Mouse (Mus musculus) stomach, embryonic 15.5 days (tissue): Measurements from ENCODE around the gene Tectb. TPM values are rescaled to one million over a fixed set of nuclear protein-coding genes. Genes with fewer than 3 reads are reported as not detected.

ENCODE experiments used
- ATAC-seq: fragments of 200-750 bp; cut with Nextera tagmentation; 2 replicates; pipeline ENCODE4 v1.8.0; 2017; ENCODE audit warnings: low read depth, moderate number of reproducible peaks, moderate TSS enrichment; ENCODE audit not compliant: insufficient read depth, low FRiP score
- H3K27ac ChIP-seq: fragments of 300-500 bp; sonication (generic); 2 replicates; pipeline ENCODE4 v1.5.1; 2015; ENCODE audit warnings: mild to moderate bottlenecking, inconsistent platforms
- H3K27me3 ChIP-seq: fragments of 300-500 bp; sonication (generic); replicated peaks from 2 replicates; pipeline ENCODE4 v1.6.1; 2015; ENCODE audit warnings: inconsistent platforms
- H3K36me3 ChIP-seq: fragments of 300-500 bp; sonication (generic); 2 replicates; pipeline ENCODE4 v1.6.1; 2015; ENCODE audit warnings: inconsistent platforms
- H3K4me1 ChIP-seq: fragments of 300-500 bp; sonication (generic); 2 replicates; pipeline ENCODE4 v1.6.1; 2015; ENCODE audit warnings: inconsistent platforms
- H3K4me2 ChIP-seq: fragments of 300-500 bp; sonication (generic); 2 replicates; pipeline ENCODE4 v1.6.1; 2015; ENCODE audit warnings: mild to moderate bottlenecking, inconsistent platforms
- H3K4me3 ChIP-seq: fragments of 300-500 bp; sonication (generic); replicated peaks from 2 replicates; pipeline ENCODE4 v1.5.1; 2015; ENCODE audit warnings: inconsistent platforms
- H3K9ac ChIP-seq: fragments of 300-500 bp; sonication (generic); 2 replicates; pipeline ENCODE4 v1.6.1; 2015; ENCODE audit warnings: inconsistent platforms
- H3K9me3 ChIP-seq: fragments of 300-500 bp; sonication (generic); 2 replicates; pipeline ENCODE4 v1.6.1; 2016; ENCODE audit warnings: inconsistent platforms
- WGBS: fragments of 180-500 bp; shearing (Covaris S2); methylation state at CpG from one replicate; pipeline ENCODE4 v1.1.7; 2015; 5-methylcytosine and 5-hydroxymethylcytosine counted together
- polyA plus RNA-seq: library from polyadenylated mRNA; unstranded; fragments of >200 nt; fragmentation: Nextera tagmentation; extraction: Ambion mirVana; gene quantifications from 2 replicates; pipeline ENCODE4 v1.2.1, GENCODE M21; 2015

Gene Tectb
- polyA plus RNA-seq, 1 experiment from 2014 or later: not detected

DNA sequence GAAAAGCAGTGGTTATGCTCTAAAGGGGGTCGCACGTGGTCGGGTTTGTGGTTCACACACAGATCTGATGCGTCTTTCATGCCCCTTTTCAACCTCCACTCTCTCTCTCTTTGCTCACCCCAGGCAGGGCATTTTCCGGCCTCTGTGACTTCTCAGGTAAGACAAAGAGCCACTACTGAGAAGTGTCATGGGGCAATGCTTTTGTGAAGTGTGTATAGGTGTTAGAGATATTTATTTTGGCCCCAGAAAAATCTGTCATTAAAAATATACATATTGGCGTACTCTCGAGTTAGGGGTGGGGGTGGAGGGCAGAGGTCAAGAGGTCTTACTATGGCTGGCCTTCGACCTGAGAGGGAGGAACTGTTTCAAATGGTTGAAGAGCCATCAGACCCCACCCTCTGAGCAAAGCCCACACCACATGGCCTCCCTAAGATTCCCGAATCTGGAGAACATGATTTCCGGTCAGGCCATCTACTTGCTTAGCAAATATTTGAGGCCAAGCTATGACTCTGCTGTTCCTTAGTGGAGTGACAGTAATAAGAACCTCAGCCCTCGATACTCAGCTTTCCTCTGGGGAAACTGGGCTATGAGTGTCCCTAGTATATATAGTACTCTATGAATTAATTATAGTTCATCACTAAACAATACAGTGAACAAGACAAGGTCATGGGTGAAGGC lies 13.3 kb downstream of the Tectb start:
- no peaks in the 10 kb centered on the region for H3K9me3 ChIP-seq
- H3K27ac ChIP-seq: peak overlapping the region; percentile 69
- H3K36me3 ChIP-seq: no peaks in the 10 kb centered on the region
- H3K4me3 ChIP-seq: no peak overlapping the region
- H3K4me2 ChIP-seq: no peak overlapping the region
- ATAC-seq: peak; percentile 32; the same call in 1 of the 2 replicates
- H3K4me1 ChIP-seq: peaks cover 12% of the 10 kb centered on the region
- WGBS: 65% methylated on average over 11 of the region's 11 CpGs
- no peaks in the 10 kb centered on the region for H3K27me3 ChIP-seq
- no peak overlapping the region for H3K9ac ChIP-seq

DNA sequence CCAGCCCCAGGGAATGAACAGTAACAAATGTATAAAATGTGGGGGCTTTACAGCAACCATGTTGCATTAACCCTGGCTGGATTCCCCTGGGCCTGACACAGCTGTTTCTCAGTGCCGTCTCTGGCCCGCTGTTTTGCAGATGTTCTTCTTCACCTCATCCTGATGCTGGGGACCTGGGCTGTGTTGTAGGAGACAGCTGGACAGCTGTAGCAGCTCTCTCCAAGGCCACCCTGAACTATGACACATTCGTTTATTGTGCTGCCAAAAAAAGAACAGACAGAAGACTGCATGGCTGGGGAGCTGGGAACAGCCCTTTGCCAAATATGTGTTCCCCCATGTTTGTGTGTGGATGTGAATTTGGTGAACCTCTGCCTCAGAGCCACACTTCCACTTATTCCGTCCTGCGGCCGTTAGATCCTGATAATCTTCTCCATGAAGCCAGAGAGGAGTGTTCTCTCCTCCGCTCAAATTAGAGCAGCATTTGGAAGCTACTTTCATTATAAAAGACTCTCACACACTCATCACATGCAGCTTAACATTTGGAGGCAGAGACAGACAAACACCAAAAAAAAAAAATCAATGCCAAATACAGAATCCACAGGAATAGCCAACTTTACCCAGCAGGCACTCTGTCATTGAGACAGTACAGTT lies 14.1 kb downstream of the Tectb start:
- peak; percentile 67 for ATAC-seq

DNA sequence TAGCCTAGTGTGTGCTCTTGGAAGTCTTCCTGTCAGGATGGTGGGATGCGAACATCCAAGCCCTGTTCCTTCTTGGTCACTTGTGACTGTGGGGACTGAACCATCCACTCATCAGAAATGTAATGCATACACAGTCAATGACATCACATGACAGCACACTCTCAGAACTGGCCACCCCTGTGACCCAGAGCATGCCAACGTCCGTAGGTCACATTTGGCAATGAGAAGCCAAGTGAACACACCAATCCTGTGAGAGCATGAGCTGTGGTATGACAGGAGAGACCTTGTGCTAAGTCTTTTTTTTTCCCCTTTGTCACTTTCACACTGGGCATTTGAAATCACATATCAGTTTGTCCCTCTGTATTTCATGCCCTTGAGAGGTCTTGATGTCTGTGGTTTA lies 15.0 kb downstream of the Tectb start:
- WGBS: 84% methylated on average over 3 of the region's 3 CpGs
- Histone ChIP-seq H3K9ac (no peak overlapping the region), H3K27me3 (0 out of 2 replicates have a peak, but pooled peaks cover 2% of the 10 kb centered on the region), H3K4me3 (no peak overlapping the region), H3K27ac (no peak overlapping the region), H3K4me2 (no peak overlapping the region), H3K9me3 (no peaks in the 10 kb centered on the region), H3K36me3 (no peaks in the 10 kb centered on the region), H3K4me1 (peaks cover 12% of the 10 kb centered on the region)
- no peak for ATAC-seq

More for the DNA sequence above, 14.1 kb downstream of the Tectb start:
- Histone ChIP-seq H3K27ac (peak overlapping the region; percentile 69), H3K27me3 (0 out of 2 replicates have a peak, but pooled peaks cover 2% of the 10 kb centered on the region), H3K4me2 (no peak overlapping the region), H3K9ac (no peak overlapping the region), H3K36me3 (no peaks in the 10 kb centered on the region), H3K9me3 (no peaks in the 10 kb centered on the region), H3K4me3 (no peak overlapping the region), H3K4me1 (peaks cover 12% of the 10 kb centered on the region)
- whole genome bisulfite sequencing: 36% methylated on average over 7 of the region's 7 CpGs

DNA sequence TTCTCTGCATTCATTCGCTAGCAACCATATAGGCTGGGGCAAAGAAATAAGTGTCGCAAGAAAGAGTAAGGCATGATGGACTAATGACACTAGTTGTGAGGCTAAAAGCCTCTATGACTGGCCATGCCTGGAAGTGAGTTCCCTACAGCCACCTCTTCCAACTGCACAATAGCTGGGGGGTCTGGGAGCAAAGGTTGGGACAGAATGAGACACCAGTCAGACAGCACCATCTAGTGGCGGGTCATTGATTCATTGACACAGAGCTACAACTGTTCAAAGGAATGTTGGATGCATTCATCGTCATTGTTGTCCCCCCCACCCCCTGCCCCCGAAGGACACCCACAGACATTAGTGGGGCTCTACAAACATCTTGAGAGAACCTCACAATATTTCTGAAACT lies 17.8 kb downstream of the Tectb start:
- H3K27ac ChIP-seq: no peak overlapping the region
- no peaks in the 10 kb centered on the region for H3K36me3 ChIP-seq
- no peak overlapping the region for H3K4me2 ChIP-seq
- no peak overlapping the region for H3K4me3 ChIP-seq
- no peak overlapping the region for H3K9ac ChIP-seq
- H3K9me3 ChIP-seq: no peaks in the 10 kb centered on the region
- no peak for ATAC-seq
- 0 out of 2 replicates have a peak, but pooled peaks cover 2% of the 10 kb centered on the region for H3K27me3 ChIP-seq
- WGBS: 39% methylated on average over 5 of the region's 5 CpGs
- peaks cover 12% of the 10 kb centered on the region for H3K4me1 ChIP-seq

DNA sequence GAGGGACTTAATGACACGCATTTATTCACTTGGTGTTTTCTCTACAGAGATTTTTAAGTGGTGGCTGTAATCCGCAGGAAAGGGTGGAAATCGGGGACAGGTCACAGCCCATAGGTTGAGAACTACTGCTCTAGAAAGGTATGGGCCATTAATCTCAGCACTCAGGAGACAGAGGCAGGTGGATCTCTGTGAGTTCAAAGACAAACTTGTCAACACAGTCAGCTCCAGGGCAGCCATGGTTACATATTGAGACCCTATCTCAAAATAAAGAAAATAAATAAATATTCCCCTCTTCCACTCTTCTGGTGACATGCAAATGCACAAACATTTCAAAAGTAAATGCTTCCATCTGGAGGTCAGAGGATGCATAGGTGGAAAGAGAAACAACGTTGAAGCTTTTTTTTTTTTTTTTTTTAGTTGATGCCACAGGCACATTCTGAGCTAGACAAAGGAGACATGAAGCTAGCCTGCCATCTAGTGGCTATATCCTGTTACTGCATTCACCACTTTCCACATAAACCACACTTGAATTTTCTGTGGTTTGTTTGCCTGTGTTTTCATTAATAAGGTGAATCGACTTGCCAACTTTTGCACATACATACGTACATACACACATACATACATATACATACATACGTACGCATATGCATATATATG lies 26.1 kb downstream of the Tectb start:
- H3K27ac ChIP-seq: no peak overlapping the region
- H3K4me3 ChIP-seq: no peak overlapping the region
- no peak overlapping the region for H3K4me2 ChIP-seq
- WGBS: 37% methylated on average over 8 of the region's 8 CpGs
- H3K36me3 ChIP-seq: no peaks in the 10 kb centered on the region
- no peak for ATAC-seq
- no peaks in the 10 kb centered on the region for H3K4me1 ChIP-seq
- no peak overlapping the region for H3K9ac ChIP-seq
- no peaks in the 10 kb centered on the region for H3K9me3 ChIP-seq
- H3K27me3 ChIP-seq: no peaks in the 10 kb centered on the region; the same call in 1 of the 2 replicates

DNA sequence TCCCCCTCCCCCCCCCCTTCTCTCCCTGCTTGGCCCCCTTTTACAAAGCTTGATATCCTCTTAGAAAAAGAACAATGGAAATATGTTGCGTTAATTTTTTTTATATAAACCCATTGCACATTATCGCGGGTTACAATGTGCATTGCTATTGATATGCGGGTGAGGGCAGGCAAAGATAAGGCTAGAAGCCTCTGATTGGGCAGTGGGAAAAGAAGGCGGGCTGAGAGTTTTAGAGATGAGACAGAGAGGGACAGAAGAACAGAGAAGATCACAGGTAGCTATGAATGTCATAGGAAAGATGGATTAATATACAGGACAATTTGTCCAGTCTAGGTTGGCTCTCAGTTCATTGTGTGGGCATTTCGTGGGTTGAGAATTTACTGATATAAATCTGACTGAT lies 26.7 kb downstream of the Tectb start:
- ATAC-seq: no peak

DNA sequence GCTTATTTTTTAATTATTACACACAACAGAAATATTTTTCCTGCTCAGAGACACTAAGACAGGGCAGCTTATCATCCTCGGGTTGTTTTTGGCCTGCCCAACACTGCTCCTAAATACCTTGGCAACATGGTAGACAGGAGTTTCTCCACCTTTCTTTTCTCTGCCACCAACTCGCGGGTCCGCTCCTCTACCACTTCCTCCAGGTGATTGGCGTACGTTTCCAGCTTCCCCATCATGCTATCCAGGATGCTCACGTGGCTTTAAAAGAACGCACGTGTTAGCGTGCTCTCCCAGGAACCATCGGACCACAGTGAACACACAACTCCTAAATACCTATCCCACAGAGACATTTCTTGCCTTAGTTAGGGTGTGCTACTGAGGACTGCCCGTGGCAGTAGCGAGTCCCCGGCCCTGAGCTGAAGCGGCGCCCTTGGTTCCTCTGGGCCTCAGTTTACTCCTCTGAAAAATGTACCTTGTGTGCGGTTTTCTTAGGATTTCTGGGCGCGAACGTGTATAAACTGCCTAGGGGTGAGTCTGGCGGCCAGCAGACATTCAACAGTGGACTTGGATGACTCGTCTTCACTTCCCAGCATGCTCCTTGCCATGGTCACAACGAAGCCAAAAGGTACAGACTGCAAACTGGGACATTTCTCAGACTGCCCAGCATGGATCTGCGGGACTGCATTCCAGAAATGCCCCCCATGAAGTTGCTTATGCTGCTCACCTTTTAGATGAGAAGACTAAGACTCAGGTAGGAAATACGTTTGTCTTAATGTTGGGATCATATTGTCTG lies 27.4 kb downstream of the Tectb start:
- H3K9me3 ChIP-seq: no peaks in the 10 kb centered on the region
- H3K4me2 ChIP-seq: no peak overlapping the region
- H3K4me3 ChIP-seq: no peak overlapping the region
- H3K27ac ChIP-seq: no peak overlapping the region
- no peaks in the 10 kb centered on the region; the same call in 1 of the 2 replicates for H3K27me3 ChIP-seq
- WGBS: 60% methylated on average over 25 of the region's 25 CpGs
- no peaks in the 10 kb centered on the region for H3K4me1 ChIP-seq
- ATAC-seq: no peak
- no peaks in the 10 kb centered on the region for H3K36me3 ChIP-seq
- H3K9ac ChIP-seq: no peak overlapping the region

More for the DNA sequence above, 26.7 kb downstream of the Tectb start:
- Histone ChIP-seq H3K27ac (no peak overlapping the region), H3K36me3 (no peaks in the 10 kb centered on the region), H3K4me3 (no peak overlapping the region), H3K9me3 (no peaks in the 10 kb centered on the region), H3K27me3 (no peaks in the 10 kb centered on the region; the same call in 1 of the 2 replicates), H3K4me2 (no peak overlapping the region), H3K4me1 (no peaks in the 10 kb centered on the region), H3K9ac (no peak overlapping the region)
- WGBS: 51% methylated on average over 6 of the region's 6 CpGs

DNA sequence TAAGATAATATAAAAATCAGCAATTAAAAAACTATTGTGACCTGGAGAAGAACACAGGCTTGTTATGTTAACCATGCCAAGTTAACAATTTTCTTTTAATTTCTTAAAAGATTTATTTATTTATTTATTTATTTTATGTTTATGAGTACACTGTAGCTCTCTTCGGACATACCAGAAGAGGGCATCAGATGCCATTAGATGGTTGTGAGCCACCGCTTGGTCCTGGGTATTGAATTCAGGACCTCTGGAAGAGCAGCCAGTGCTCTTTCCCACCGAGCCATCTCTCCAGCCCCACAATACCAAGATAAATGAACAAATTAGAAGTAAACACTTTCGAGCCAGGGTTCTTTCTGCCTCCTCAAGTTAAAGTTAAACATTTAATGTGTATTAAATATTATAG lies 28.1 kb downstream of the Tectb start:
- H3K4me3 ChIP-seq: no peak overlapping the region
- no peaks in the 10 kb centered on the region for H3K36me3 ChIP-seq
- H3K4me1 ChIP-seq: no peaks in the 10 kb centered on the region
- no peak overlapping the region for H3K27ac ChIP-seq
- H3K4me2 ChIP-seq: no peak overlapping the region
- 63% methylated on average over 4 of the region's 4 CpGs for WGBS
- no peak for ATAC-seq
- no peak overlapping the region for H3K9ac ChIP-seq
- H3K9me3 ChIP-seq: no peaks in the 10 kb centered on the region
- H3K27me3 ChIP-seq: no peaks in the 10 kb centered on the region; the same call in 1 of the 2 replicates

DNA sequence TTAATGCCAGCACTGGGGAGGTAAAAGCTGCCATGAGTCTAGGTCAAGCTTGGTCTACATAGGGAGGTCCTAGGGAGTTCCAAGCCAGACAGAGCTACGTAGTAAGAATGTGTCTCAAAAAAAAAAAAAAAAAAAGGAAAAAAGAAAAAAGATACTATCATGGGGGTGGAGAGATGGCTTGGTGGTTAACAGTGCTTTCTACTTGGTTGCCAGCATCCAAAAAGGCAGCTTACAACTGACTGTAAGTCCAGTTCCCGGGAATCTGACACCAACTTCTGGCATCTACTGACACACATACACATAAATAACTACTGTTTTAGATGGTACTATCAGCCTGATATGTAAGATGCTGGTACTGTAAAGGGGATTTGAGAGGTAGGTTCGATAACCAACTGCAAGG lies 28.6 kb downstream of the Tectb start:
- H3K27ac ChIP-seq: no peak overlapping the region
- no peaks in the 10 kb centered on the region for H3K9me3 ChIP-seq
- H3K4me2 ChIP-seq: no peak overlapping the region
- no peaks in the 10 kb centered on the region; the same call in 1 of the 2 replicates for H3K27me3 ChIP-seq
- WGBS: 75% methylated on average over 3 of the region's 3 CpGs
- H3K4me3 ChIP-seq: no peak overlapping the region
- no peaks in the 10 kb centered on the region for H3K4me1 ChIP-seq
- no peaks in the 10 kb centered on the region for H3K36me3 ChIP-seq
- no peak overlapping the region for H3K9ac ChIP-seq
- no peak for ATAC-seq

DNA sequence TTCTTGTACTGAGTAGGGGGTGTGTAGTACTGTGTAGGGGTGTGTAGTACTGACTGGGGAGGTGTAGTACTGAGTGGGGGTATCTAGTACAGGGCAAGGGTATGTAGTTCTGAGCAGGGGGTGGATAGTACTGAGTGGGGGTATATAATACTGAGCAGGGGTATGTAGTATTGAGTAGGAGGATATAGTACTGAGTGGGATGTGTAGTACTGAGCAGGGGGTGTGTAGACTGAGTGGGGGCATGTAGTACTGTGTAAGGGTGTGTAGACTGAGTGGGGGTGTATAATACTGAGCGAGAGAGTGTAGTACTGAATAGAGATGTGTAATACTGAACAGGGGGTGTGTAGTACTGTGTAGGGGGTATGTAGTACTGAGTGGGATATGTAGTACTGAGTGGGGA lies 31.2 kb downstream of the Tectb start:
- no peaks in the 10 kb centered on the region for H3K36me3 ChIP-seq
- H3K4me2 ChIP-seq: no peak overlapping the region
- WGBS: 91% methylated on average over 1 of the region's 1 CpGs
- H3K9me3 ChIP-seq: no peaks in the 10 kb centered on the region
- H3K27ac ChIP-seq: no peak overlapping the region
- H3K9ac ChIP-seq: no peak overlapping the region
- 0 out of 2 replicates have a peak, but pooled peaks cover 4% of the 10 kb centered on the region for H3K4me1 ChIP-seq
- no peak overlapping the region for H3K4me3 ChIP-seq
- H3K27me3 ChIP-seq: no peaks in the 10 kb centered on the region; the same call in 1 of the 2 replicates
- no peak for ATAC-seq

DNA sequence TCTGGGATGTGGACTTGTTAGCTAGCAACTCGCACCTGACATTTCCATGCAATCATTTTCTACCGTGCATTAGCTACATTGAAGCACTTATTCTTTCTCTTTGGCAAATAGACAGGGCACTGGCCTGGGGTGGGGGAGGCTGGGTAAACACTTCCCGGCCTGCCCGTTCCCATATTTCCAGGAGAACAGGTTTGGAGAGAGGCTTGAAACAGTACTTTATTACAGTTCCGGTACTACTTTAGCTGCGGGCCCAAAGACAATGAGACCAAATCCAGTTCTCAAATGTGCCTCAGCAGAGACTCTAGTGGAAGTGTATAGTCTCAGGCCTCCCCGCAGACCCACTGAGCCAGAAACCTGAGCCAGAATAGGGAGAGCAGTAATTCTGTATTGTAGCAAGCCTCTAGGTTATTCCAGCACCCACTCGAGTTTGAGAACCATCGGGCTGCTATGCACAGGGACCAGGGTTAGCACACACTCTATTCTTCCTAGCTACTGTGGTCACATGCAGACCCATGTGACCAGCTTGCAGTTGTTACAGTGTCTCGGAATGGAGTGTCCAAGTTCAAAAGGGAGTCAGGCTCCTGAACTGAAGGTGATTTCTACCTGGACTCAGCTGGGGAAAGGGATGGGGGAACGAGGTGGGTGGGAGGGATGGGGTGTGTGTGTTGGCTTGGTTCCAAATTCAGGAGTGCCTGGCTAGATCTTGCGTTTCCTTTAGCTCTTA lies 33.2 kb downstream of the Tectb start:
- WGBS: 52% methylated on average over 12 of the region's 12 CpGs
- Histone ChIP-seq H3K4me3 (no peak overlapping the region), H3K9me3 (no peaks in the 10 kb centered on the region), H3K27ac (peak overlapping the region; percentile 78), H3K4me2 (no peak overlapping the region), H3K9ac (no peak overlapping the region), H3K27me3 (no peaks in the 10 kb centered on the region), H3K4me1 (peaks cover 7% of the 10 kb centered on the region; the same call in 1 of the 2 replicates), H3K36me3 (no peaks in the 10 kb centered on the region)
- ATAC-seq: peak; percentile 57
